Mouse (Mus musculus) embryonic fibroblast, embryonic 13.5 days (primary cell): ENCODE measurements around the gene Btbd2.

Experiments
- CTCF ChIP-seq: IDR thresholded peaks from 2 replicates; pipeline ENCODE4 v1.5.1; 2011; ENCODE audit warnings: mild to moderate bottlenecking, control low read depth, low read length, moderate library complexity, borderline replicate concordance; ENCODE audit not compliant: insufficient read depth
- POLR2A ChIP-seq: IDR thresholded peaks from 2 replicates; pipeline ENCODE4 v1.6.1; 2011; ENCODE audit warnings: low read depth, mild to moderate bottlenecking, control low read depth, low read length, moderate library complexity

GRCm38 (mm10) chr10:80661149-80661548 lies 4.3 kb upstream of the Btbd2 start:
- TF ChIP-seq POLR2A (no peak), CTCF (peak; percentile 47; the same call in 1 of the 2 replicates)
